Mouse (Mus musculus): ENCODE data around the gene Hsf5.

DNA sequence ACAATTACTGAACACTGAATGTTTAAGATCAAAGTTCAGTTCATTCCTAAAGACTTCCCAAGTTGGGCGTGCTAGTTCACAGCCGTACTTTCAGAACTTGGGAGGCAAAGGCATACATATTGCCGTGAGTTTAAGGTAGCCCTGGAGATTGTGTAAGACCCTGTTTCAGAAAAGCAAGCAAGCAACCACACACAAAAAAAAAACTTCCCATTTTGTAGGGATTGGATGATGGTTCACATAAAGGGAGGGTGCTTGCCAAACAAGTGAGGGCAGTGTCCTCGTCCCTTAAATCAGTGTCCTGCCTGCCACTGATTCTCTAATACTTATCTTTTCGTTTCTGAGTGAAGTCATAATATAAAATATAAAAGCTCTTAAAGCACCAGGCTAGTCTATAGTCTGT is 37.7 kb downstream of the Hsf5 start:
- TF ChIP-seq TAL1 (conservative IDR thresholded peaks at IDR 0.05; ENCODE audit: low read depth, low read length) (no peak), CTCF (IDR thresholded peaks at IDR 0.05; ENCODE audit: low read depth, low read length) (no peak), GATA2 (IDR thresholded peaks at IDR 0.05; ENCODE audit: borderline replicate concordance, low read depth, low read length) (no peak), POLR2AphosphoS5 (IDR thresholded peaks at IDR 0.05; ENCODE audit: insufficient replicate concordance, low read depth, low read length) (no peak), GATA1 (IDR thresholded peaks at IDR 0.05; ENCODE audit: borderline replicate concordance, low read length) (no peak)
